Mouse (Mus musculus): ENCODE results near the gene Gpbp1l1. TPM values are rescaled to one million over a fixed set of nuclear protein-coding genes. Genes with fewer than 3 reads are reported as not detected.

The Gpbp1l1 gene
- polyA plus RNA-seq (2015; fragmentation: Nextera tagmentation; extraction: Ambion mirVana) = 12.6 and 13.4 TPM in 2 replicates

GRCm38 (mm10) chr4:116557306-116558121 lies at the start of gene Gpbp1l1:
Gene Gpbp1l1 (plus strand): TSS chr4:116557658.
- Histone ChIP-seq H3K4me2 (peak within 1 kb of the TSS; percentile 96), H3K9ac (peak within 1 kb of the TSS; percentile 96), H3K4me3 (replicated peaks) (peak within 1 kb of the TSS; percentile 97), H3K36me3 (replicated peaks) (peaks cover 16% of the 10 kb centered on the region), H3K27ac (replicated peaks) (peak within 1 kb of the TSS; percentile 98), H3K4me1 (replicated peaks) (peaks cover 38% of the 10 kb centered on the region), H3K27me3 (no peaks in the 10 kb centered on the region), H3K9me3 (replicated peaks) (no peaks in the 10 kb centered on the region)
- under 1% methylated on average over 78 of the region's 78 CpGs for WGBS (ENCODE audit: insufficient replicate concordance)
- peak; percentile 94 for ATAC-seq (ENCODE audit: insufficient read depth)

- Histone ChIP-seq H3K4me1 (replicated peaks) (no peaks in the 10 kb centered on the region), H3K27ac (replicated peaks) (no peak overlapping the region), H3K27me3 (no peaks in the 10 kb centered on the region), H3K4me2 (no peak overlapping the region), H3K36me3 (replicated peaks) (peaks cover 39% of the 10 kb centered on the region), H3K4me3 (replicated peaks) (no peak overlapping the region), H3K9me3 (replicated peaks) (no peaks in the 10 kb centered on the region), H3K9ac (no peak overlapping the region)
- ATAC-seq (ENCODE audit: insufficient read depth) = no peak
- WGBS (ENCODE audit: insufficient replicate concordance) = 71% methylated on average over 2 of the region's 2 CpGs
Observed at GRCm38 (mm10) chr4:116531109-116531508, 26.3 kb upstream of the Gpbp1l1 start.

GRCm38 (mm10) chr4:116536351-116536750 lies 21.1 kb upstream of the Gpbp1l1 start:
- H3K4me2 ChIP-seq = no peak overlapping the region
- H3K4me3 ChIP-seq (replicated peaks) = no peak overlapping the region
- H3K27me3 ChIP-seq = no peaks in the 10 kb centered on the region
- no peak for ATAC-seq (ENCODE audit: insufficient read depth)
- H3K4me1 ChIP-seq (replicated peaks) = no peaks in the 10 kb centered on the region
- H3K9me3 ChIP-seq (replicated peaks) = no peaks in the 10 kb centered on the region
- H3K36me3 ChIP-seq (replicated peaks) = peaks cover 32% of the 10 kb centered on the region
- no peak overlapping the region for H3K27ac ChIP-seq (replicated peaks)
- H3K9ac ChIP-seq = no peak overlapping the region

- 69% methylated on average over 3 of the region's 3 CpGs for WGBS (ENCODE audit: insufficient replicate concordance)
- no peak overlapping the region for H3K9ac ChIP-seq
- no peak for ATAC-seq (ENCODE audit: insufficient read depth)
- no peaks in the 10 kb centered on the region for H3K4me1 ChIP-seq (replicated peaks)
- no peak overlapping the region for H3K27ac ChIP-seq (replicated peaks)
- no peaks in the 10 kb centered on the region for H3K9me3 ChIP-seq (replicated peaks)
- no peak overlapping the region for H3K4me2 ChIP-seq
- H3K4me3 ChIP-seq (replicated peaks) = no peak overlapping the region
- H3K27me3 ChIP-seq = no peaks in the 10 kb centered on the region
- peaks cover 29% of the 10 kb centered on the region for H3K36me3 ChIP-seq (replicated peaks)
Observed at GRCm38 (mm10) chr4:116537737-116538136, 19.7 kb upstream of the Gpbp1l1 start.

- Histone ChIP-seq H3K9ac (no peak overlapping the region), H3K27ac (replicated peaks) (no peak overlapping the region), H3K4me3 (replicated peaks) (no peak overlapping the region), H3K36me3 (replicated peaks) (peaks cover 19% of the 10 kb centered on the region), H3K4me1 (replicated peaks) (peaks cover 4% of the 10 kb centered on the region; the same call in 1 of the 2 replicates), H3K9me3 (replicated peaks) (no peaks in the 10 kb centered on the region), H3K27me3 (no peaks in the 10 kb centered on the region), H3K4me2 (no peak overlapping the region)
- WGBS (ENCODE audit: insufficient replicate concordance) = 38% methylated on average over 1 of the region's 1 CpGs
- no peak for ATAC-seq (ENCODE audit: insufficient read depth)
Observed at GRCm38 (mm10) chr4:116550432-116550831, 7.0 kb upstream of the Gpbp1l1 start.

GRCm38 (mm10) chr4:116553035-116553434 lies 4.4 kb upstream of the Gpbp1l1 start:
- H3K9ac ChIP-seq = no peak overlapping the region
- H3K4me3 ChIP-seq (replicated peaks) = no peak overlapping the region
- H3K4me1 ChIP-seq (replicated peaks) = peaks cover 8% of the 10 kb centered on the region; the same call in 1 of the 2 replicates
- 83% methylated on average over 3 of the region's 3 CpGs for WGBS (ENCODE audit: insufficient replicate concordance)
- no peak for ATAC-seq (ENCODE audit: insufficient read depth)
- peaks cover 19% of the 10 kb centered on the region for H3K36me3 ChIP-seq (replicated peaks)
- H3K9me3 ChIP-seq (replicated peaks) = no peaks in the 10 kb centered on the region
- no peak overlapping the region for H3K4me2 ChIP-seq
- H3K27ac ChIP-seq (replicated peaks) = no peak overlapping the region
- no peaks in the 10 kb centered on the region for H3K27me3 ChIP-seq

- Histone ChIP-seq H3K27ac (replicated peaks) (peak within 1 kb of the TSS; percentile 98), H3K4me2 (peak within 1 kb of the TSS; percentile 96), H3K4me3 (replicated peaks) (peak within 1 kb of the TSS; percentile 97), H3K27me3 (no peaks in the 10 kb centered on the region), H3K36me3 (replicated peaks) (peaks cover 19% of the 10 kb centered on the region), H3K9ac (peak within 1 kb of the TSS; percentile 96), H3K9me3 (replicated peaks) (no peaks in the 10 kb centered on the region), H3K4me1 (replicated peaks) (peaks cover 25% of the 10 kb centered on the region)
- no peak for ATAC-seq (ENCODE audit: insufficient read depth)
- WGBS (ENCODE audit: insufficient replicate concordance) = 2% methylated on average over 23 of the region's 23 CpGs
Observed at GRCm38 (mm10) chr4:116555413-116556300, 1.8 kb upstream of the Gpbp1l1 start, which contains the start of gene Tmem69. Gene Tmem69 (minus strand): TSS chr4:116555936.

GRCm38 (mm10) chr4:116556561-116557305 lies 725 bp upstream of the Gpbp1l1 start:
- Histone ChIP-seq H3K4me1 (replicated peaks) (peaks cover 30% of the 10 kb centered on the region), H3K4me2 (peak overlapping the region; percentile 96), H3K9me3 (replicated peaks) (no peaks in the 10 kb centered on the region), H3K36me3 (replicated peaks) (peaks cover 19% of the 10 kb centered on the region), H3K9ac (peak overlapping the region; percentile 96), H3K4me3 (replicated peaks) (peak overlapping the region; percentile 97), H3K27me3 (no peaks in the 10 kb centered on the region), H3K27ac (replicated peaks) (peak overlapping the region; percentile 98)
- peak; percentile 95 for ATAC-seq (ENCODE audit: insufficient read depth)
- WGBS (ENCODE audit: insufficient replicate concordance) = under 1% methylated on average over 28 of the region's 28 CpGs

- WGBS (ENCODE audit: insufficient replicate concordance) = under 1% methylated on average over 15 of the region's 15 CpGs
- no peaks in the 10 kb centered on the region for H3K27me3 ChIP-seq
- peak overlapping the region; percentile 97 for H3K4me3 ChIP-seq (replicated peaks)
- H3K36me3 ChIP-seq (replicated peaks) = peaks cover 9% of the 10 kb centered on the region
- no peak for ATAC-seq (ENCODE audit: insufficient read depth)
- H3K27ac ChIP-seq (replicated peaks) = peak overlapping the region; percentile 98
- H3K9me3 ChIP-seq (replicated peaks) = no peaks in the 10 kb centered on the region
- H3K9ac ChIP-seq = peak overlapping the region; percentile 96
- peak overlapping the region; percentile 96 for H3K4me2 ChIP-seq
- peaks cover 41% of the 10 kb centered on the region for H3K4me1 ChIP-seq (replicated peaks)
Observed at GRCm38 (mm10) chr4:116558151-116558882, 859 bp downstream of the Gpbp1l1 start.

GRCm38 (mm10) chr4:116595793-116596192 lies 38.3 kb downstream of the Gpbp1l1 start:
- no peak for ATAC-seq (ENCODE audit: insufficient read depth)
- WGBS (ENCODE audit: insufficient replicate concordance) = 75% methylated on average over 8 of the region's 8 CpGs
- Histone ChIP-seq H3K27ac (replicated peaks) (no peak overlapping the region), H3K9ac (no peak overlapping the region), H3K4me3 (replicated peaks) (no peak overlapping the region), H3K27me3 (no peaks in the 10 kb centered on the region), H3K9me3 (replicated peaks) (no peaks in the 10 kb centered on the region), H3K4me1 (replicated peaks) (peaks cover 33% of the 10 kb centered on the region), H3K4me2 (no peak overlapping the region), H3K36me3 (replicated peaks) (peaks cover 51% of the 10 kb centered on the region)
